Mouse (Mus musculus) frontal cortex, adult 2 months (tissue): ENCODE measurements around the gene Cand2. TPM values are rescaled to one million over a fixed set of nuclear protein-coding genes. Genes with fewer than 3 reads are reported as not detected.
"Not testable (repeated sequence)": the region's sequence is repeated elsewhere in the genome, so short reads cannot be mapped to it uniquely, and the experiment has no call there.

Experiments used
- DNase-seq, 2 experiments: peaks; one replicate each; pipeline ENCODE4 v3.0.0; 2022; ENCODE audit warnings: low spot score in 1 of 2; ENCODE audit errors: extremely low spot score in 1 of 2
- polyA plus RNA-seq: library from polyadenylated mRNA; depleted of rRNA; stranded (reverse); fragments of >200 nt; gene quantifications from 2 replicates; pipeline ENCODE4 v1.2.3, GENCODE M21; 2012; rRNA removed

The Cand2 gene
- polyA plus RNA-seq, 1 experiment, result 5.7 TPM

DNA sequence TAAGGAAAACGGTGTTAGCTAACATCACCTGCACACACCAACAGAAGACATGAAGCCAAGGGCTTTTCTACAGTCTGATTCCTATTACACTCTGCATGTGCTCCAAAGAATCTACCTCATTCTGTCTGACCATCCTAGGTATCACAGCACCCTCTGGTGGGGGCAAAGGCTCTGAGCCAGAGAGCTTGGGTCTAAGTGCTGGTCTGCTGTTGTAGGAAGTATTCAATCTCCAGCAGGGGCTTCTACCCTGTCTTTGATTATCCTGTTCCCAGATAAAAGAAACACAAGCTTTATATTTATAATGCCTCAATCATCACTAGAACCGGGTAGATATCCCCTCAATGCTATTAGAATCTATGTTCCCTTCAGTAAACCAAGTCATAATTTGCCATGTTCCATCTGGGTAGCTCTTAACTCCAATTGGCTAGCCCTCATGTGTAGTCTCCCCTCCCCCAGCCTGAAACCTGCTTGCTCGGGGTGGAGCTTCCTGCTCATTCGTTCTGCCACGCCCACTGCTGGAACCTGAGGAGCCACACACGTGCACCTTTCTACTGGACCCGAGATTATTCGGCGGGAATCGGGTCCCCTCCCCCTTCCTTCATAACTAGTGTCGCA lies 49.6 kb downstream of the Cand2 start:
- DNase-seq, result not testable (repeated sequence)

DNA sequence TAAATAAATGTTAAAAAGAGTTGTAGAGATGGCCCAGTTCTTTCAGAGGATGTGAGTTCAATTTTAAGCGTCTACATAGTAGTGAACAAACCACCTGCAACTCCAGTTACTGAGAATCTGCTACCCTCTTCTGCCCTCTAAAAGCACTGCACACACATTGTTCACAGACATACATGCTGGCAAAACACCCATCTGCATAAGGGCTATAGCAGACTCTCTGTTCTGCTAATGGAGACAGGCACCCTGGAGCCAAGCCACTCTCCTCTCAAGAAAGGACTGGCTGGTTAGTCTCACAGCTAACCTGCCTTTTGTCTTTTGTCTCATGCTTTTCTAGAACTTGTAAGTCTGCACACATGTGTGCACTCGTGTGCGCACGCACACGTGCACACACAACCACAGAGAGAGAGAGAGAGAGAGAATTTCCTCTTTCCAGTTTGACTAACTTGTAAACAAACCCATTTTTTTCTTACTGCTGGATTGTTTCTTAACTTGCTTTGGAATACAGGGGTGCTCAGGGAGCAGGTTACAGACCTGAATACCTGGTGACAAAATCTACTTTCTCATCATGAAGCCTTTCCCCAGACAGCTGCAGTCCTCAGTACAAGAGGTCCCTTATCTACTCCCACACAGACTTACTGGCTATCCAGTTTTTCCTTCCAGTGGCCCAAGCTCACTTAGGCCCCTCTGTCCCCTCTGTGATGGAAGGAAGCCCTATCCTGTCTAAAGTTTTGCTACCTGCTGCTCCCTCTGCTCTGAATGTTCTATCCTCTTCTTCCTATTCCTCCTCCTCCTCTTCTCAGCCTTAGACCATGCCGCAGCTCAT lies 56.7 kb downstream of the Cand2 start:
- no peak for DNase-seq

DNA sequence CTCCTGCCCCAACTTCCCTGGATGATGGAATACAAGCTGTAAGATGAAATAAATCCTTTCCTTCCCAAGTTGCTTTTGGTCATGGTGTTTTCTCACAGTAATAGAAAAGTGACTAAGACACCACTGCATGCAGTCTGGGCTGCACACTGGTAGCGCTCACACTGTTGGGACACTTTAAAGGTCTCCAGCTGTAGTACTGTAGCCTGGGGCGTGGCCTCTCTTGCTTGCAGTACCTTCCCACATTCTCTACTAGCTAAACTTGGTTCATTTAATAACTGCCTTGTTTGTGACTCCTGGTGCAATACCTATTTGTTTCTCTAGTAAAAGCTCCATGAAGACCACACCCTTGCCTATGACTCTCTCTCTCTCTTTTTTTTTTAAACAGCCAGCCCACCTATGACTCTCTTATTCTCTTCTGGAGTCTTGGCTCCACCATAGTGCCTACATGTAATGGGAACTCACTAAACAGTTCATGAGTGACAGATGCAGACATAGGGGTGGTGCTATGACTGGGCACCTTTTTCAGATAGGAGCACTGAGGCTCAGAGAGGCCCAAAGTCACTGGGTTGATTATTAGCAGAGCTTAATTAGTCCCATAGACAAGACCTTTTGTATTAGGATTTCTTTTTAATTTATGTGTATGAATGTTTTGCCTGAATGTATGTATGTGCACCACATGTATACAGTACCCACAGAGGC lies 58.0 kb downstream of the Cand2 start:
- DNase-seq, result no peak

DNA sequence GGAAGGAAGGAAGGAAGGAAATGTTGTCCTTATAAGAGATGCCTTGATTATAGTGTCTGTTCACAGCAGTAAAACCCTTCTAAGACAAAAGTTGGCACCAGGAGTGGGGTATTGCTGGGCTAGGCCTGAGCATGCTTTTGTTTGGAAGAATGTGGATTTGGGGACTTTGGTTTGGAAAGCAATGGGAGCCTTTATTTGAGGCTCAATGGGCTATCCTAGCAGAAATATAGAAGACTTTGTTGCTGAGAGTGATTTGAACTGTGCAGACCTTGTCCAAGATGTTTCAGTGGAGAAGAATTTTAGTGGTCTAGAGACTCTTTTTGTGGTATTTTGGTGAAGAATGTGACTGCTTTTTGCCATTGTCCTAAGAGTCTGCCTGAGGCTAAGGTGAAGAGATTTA lies 59.5 kb downstream of the Cand2 start:
- DNase-seq, result no peak

DNA sequence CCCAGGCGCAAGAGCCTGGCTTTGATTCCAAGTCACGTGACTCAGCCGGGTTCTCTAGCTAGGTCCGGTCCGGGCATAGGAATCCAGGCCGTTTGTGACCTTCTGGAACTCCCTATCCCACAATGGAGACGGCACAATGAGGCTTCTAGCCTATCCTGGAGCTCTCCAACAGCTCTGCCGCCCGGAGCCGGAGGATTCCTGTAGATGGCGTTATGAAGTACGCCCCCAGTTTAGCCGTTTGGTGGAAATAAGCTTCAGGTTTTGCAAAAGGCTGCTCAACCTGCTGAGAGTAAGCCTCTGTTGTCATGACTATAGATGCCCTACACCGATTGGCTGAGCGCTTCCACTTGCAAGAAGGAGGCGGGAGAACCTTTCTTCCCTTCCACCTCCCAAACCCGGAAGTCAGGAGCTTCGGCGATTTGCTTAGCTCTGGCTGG lies 63.8 kb downstream of the Cand2 start, which contains the start of gene Efcab12:
TSS of gene Efcab12 (minus strand) at position 252 of the 437 bp plus-strand sequence.
- DNase-seq, result peak; percentile 60 to 85

DNA sequence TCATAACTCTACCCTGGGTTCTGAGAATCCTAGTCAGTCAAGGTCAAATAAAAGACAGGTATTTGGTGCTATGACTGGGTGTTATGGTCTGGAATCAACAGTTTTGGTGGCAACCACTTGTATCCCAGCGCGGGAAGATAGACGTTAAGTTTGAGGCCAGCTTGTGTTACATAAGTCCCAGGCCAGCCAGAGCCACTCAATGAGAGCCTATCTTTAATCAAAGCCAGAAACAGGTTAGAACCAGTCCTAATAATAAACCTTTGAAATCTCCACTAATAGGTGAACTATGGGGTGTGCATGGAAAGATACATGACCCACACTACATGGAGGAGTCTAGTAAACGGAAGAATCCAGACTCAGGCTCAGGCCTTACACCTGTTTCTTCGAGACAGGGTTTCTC lies 64.4 kb downstream of the Cand2 start:
- DNase-seq, result no peak

DNA sequence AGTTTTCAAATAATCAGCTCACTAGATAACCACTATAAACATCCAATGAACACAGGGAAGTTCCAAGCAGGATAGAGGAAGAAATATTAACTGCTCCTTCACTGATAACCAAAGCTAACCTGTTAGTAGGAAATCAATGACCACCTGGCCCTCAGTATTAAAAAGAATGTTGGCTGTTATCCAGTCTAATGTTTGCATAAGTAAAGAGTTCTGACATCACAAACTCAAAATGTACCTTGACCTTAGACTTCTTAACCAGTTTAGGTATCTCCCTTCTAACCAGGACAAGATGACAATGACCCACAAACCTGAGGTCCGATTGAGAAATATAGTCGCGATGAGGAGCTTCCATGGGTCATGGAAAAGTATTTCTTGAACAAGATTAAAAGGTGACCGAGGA lies 70.7 kb downstream of the Cand2 start:
- no peak for DNase-seq

DNA sequence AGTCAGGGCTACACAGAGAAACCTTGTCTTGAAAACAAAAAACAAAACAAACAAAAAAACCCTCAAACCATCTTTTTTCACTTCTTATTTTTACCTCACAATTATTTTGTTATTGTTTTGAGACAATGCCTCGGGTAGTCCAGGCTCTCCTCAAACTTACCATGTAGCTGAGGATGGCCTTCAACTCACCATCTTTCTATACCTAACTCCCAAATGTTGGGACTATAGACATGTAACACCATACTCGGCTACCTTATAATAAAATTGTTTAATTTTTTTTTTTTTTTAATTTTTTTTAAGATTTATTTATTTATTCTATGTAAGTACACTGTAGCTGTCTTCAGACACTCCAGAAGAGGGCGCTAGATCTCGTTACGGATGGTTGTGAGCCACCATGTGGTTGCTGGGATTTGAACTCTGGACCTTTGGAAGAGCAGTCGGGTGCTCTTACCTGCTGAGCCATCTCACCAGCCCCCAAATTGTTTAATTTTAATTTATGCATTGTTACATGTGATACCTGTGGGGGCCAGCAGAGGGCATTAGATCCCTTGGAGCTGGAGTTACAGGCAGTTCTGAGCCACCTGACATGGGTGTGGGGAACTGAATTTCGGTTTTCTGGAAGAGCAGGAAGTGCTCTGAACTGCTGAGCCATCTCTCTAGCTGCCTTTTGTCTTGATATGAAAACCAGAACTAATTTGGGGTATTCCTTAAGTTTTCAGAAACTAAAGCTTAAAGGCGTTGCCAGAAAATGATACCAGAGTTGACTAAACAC lies 72.5 kb downstream of the Cand2 start:
- peak; percentile 40 to 83 for DNase-seq

DNA sequence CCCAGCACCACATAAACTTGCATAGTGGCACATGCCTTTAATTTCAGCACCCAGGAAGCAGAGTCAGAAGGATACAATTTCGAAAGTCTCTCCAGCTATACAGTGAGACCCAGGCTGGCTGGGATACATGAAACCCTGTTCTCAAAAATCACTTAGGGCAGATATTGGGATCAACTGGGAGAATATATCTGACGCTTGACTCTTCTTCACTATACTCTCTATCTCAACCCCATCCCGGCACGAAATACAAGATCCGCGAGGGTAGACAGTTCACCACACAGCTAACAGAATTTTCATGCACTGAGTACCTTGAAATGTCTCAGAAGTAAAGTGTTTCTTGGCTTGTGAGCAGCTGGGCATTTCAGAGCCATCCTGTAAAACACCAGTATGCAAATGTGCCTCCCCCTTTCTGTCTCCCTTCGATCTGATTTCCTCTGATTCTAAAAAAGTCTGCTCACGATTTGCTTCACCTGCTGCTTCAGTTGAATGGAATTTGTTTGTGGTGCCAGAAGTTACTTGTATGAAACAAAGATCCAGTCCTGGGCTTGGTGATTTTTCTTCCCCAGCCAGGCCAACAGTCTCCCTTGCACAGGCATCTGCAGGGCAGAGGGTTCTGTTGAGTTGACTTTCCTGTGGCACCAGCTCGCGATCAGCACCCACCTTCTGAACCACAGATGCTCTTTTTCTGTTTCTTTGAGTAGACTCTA lies 74.4 kb downstream of the Cand2 start:
- DNase-seq, result no peak

DNA sequence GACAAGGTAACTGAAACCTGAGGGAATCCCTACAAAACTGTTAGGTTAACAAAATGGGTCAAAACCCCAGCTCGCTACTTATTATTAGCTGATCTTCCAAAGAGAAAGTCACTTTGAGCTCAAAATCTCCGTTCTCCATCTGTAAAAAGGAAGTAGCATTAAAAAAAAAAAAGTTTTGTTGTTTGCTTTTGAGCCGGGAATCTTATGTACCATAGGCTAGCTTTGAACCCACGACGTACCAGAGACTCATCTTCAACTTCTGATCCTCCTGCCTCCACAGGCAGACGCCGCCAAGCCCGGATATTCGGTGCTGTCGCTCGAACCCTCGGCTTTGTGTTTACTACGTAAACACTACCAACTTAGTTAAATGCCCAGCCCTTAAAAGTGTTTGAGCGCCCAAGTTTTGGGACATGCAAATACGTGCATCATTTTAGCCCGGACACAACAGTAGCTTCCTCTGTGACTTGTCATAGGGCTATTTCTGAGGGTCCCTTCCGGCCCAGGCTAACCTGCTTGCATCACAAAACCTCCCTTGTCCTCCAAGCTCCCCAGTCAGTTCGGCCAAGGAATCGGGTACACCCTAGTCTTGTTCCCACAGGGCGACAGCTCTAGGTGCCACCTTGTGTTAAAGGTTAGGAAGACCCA lies 78.2 kb downstream of the Cand2 start:
- no peak for DNase-seq

DNA sequence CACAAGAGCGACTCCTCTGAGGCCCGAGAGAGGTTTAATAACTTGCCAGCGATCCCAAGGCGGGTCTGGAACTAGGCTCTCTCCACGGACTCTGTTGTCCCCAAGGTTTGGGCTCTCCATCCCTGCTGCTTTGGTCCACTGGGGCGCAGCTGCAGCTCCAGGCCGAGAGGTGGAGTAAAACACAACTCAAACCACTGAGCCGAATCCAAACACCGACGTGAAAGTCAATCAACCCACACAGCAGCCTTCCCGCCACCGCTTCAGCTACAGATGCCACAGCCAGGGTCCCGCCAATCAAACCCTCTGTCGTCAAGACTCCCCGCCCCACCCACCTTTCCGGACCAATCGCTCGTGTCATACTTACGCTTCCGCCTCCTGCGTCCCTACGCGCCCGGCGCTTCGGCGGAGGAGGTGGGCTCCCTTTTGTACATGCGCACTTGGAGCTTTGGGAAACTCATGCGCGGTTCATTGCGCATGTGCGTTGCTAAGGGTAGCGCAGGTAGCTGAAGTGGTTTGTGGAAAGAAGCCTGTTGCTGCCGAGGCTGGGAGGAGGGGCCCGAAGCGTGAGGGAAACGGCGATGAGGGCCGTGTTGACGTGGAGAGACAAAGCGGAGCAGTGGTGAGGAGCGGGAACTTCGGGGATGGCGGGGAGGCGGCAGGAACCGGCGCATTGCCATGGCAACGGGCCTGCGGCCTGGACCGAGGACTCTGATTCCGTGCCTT lies 78.9 kb downstream of the Cand2 start, which contains the start of the genes Mbd4 and Ift122:
TSS of gene Mbd4 (minus strand) at position 281 of the 723 bp plus-strand sequence.
TSS of gene Ift122 (plus strand) at position 380 of the 723 bp plus-strand sequence.
- DNase-seq, result peak; percentile 98 to 99

DNA sequence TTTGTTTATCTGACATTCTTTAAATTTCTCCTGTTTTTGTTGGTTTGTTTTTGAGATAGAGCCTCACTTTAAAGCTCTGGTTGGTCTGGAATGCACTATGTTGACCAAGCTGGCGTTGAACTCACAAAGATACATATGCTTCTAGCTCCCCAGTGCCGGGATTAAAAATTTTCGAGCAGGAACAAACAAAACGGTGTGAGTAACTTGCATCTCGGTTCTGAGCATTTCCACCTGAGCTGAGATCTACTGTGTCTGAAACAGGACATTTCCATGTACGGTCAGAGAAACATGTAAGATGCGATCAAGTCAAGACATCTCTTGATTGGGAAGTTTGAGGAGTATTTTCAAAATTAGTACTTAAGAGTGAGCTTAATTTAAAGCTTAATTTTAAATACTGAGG lies 79.6 kb downstream of the Cand2 start:
- no peak for DNase-seq

DNA sequence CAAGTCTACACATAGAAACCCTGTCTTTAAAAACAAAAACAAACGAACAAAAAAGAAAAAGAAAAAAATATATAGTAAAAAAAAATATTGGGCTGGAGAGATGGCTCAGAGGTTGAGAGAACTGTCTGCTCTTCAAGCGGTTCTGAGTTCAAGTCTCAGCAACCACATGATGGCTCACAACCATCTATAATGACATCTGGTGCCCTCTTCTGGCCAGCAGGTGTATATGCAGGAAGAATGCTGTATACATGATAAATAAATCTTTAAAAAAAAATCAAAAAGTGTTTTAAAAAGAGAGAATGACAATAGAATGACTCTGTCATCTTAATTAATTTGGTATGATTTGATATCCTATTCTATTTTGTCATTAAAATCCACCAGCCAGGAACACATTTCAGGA lies 80.1 kb downstream of the Cand2 start:
- DNase-seq, result no peak

Other genes starting within 250 kb of the Cand2 start
- gene Tsen2, start 229.9 kb upstream of the Cand2 start, polyA plus RNA-seq, result 26.9 and 27.1 TPM in 2 replicates
- 0.06 and 0.18 TPM in 2 replicates for gene Mkrn2os, start 182.0 kb upstream of the Cand2 start, polyA plus RNA-seq
- gene Mkrn2, start 172.6 kb upstream of the Cand2 start, polyA plus RNA-seq, result 21.5 and 29.0 TPM in 2 replicates
- gene Raf1, start 97.9 kb upstream of the Cand2 start, polyA plus RNA-seq, result 143 and 144 TPM in 2 replicates
- 15.3 and 24.4 TPM in 2 replicates for gene Tmem40, start 12.1 kb upstream of the Cand2 start, polyA plus RNA-seq
- 936 and 1,149 TPM in 2 replicates for gene Rpl32, start 34.2 kb downstream of the Cand2 start, polyA plus RNA-seq
- gene Efcab12, start 63.9 kb downstream of the Cand2 start, polyA plus RNA-seq, result 5.4 and 5.5 TPM in 2 replicates
- gene Mbd4, start 78.8 kb downstream of the Cand2 start, polyA plus RNA-seq, result 9.2 and 9.6 TPM in 2 replicates
- gene Ift122, start 78.9 kb downstream of the Cand2 start, polyA plus RNA-seq, result 30.1 and 31.2 TPM in 2 replicates
- gene Rho, start 157.2 kb downstream of the Cand2 start, polyA plus RNA-seq, result 0.86 and 1.6 TPM in 2 replicates
- gene H1foo, start 170.4 kb downstream of the Cand2 start, polyA plus RNA-seq, result not detected in 2 replicates
- gene Plxnd1, start 220.5 kb downstream of the Cand2 start, polyA plus RNA-seq, result 56.5 and 73.7 TPM in 2 replicates